Mouse (Mus musculus): ENCODE data around the gene Fam216a. TPM values are rescaled to one million over a fixed set of nuclear protein-coding genes. Genes with fewer than 3 reads are reported as not detected.
A peak's percentile ranks its signal among the peaks of the same experiment; 100 is the strongest.

Fam216a gene
- polyA plus RNA-seq, 1 experiment from 2014 or later: 149 TPM

- ATAC-seq (replicated peaks): no peak
- Histone ChIP-seq H3K9me3 (no peaks in the 10 kb centered on the region), H3K4me3 (no peak overlapping the region), H3K4me2 (no peak overlapping the region), H3K27me3 (replicated peaks) (no peaks in the 10 kb centered on the region), H3K4me1 (no peaks in the 10 kb centered on the region), H3K9ac (no peak overlapping the region), H3K36me3 (replicated peaks) (no peaks in the 10 kb centered on the region), H3K27ac (no peak overlapping the region)
- 86% methylated on average over 11 of the region's 11 CpGs for WGBS
Observed at GRCm38 (mm10) chr5:122317329-122318045, 54.7 kb downstream of the Fam216a start.

- ATAC-seq (replicated peaks): 0 out of 2 replicates have a peak, but pooled peaks have one; percentile 24
- no peaks in the 10 kb centered on the region for H3K27me3 ChIP-seq (replicated peaks)
- H3K27ac ChIP-seq: no peak overlapping the region
- H3K4me2 ChIP-seq: no peak overlapping the region
- 67% methylated on average over 20 of the region's 20 CpGs for WGBS
- no peaks in the 10 kb centered on the region for H3K36me3 ChIP-seq (replicated peaks)
- H3K4me1 ChIP-seq: no peaks in the 10 kb centered on the region
- H3K9me3 ChIP-seq: no peaks in the 10 kb centered on the region
- H3K9ac ChIP-seq: no peak overlapping the region
- no peak overlapping the region for H3K4me3 ChIP-seq
Observed at GRCm38 (mm10) chr5:122314966-122315667, 57.0 kb downstream of the Fam216a start.

Other genes starting within 250 kb of the Fam216a start
- 0.29 TPM in 1 of 2 replicates, not detected in the other for gene Ccdc63, start 231.5 kb downstream of the Fam216a start, polyA plus RNA-seq (2015; fragmentation: Nextera tagmentation; extraction: Ambion mirVana)
- 216 and 237 TPM in 2 replicates for gene Ppp1cc, start 214.1 kb downstream of the Fam216a start, polyA plus RNA-seq (2015; fragmentation: Nextera tagmentation; extraction: Ambion mirVana)
- 1.5 and 1.9 TPM in 2 replicates for gene Hvcn1, start 165.6 kb downstream of the Fam216a start, polyA plus RNA-seq (2015; fragmentation: Nextera tagmentation; extraction: Ambion mirVana)
- gene Tctn1, start 107.9 kb downstream of the Fam216a start, polyA plus RNA-seq (2015; fragmentation: Nextera tagmentation; extraction: Ambion mirVana): 6.1 TPM in 2 replicates
- 7.6 and 8.4 TPM in 2 replicates for gene Pptc7, start 88.0 kb downstream of the Fam216a start, polyA plus RNA-seq (2015; fragmentation: Nextera tagmentation; extraction: Ambion mirVana)
- gene Rad9b, start 18.1 kb downstream of the Fam216a start, polyA plus RNA-seq (2015; fragmentation: Nextera tagmentation; extraction: Ambion mirVana): 27.0 and 28.3 TPM in 2 replicates
- gene Vps29, start 18.0 kb downstream of the Fam216a start, polyA plus RNA-seq (2015; fragmentation: Nextera tagmentation; extraction: Ambion mirVana): 268 and 286 TPM in 2 replicates
- gene Gpn3, start 488 bp downstream of the Fam216a start, polyA plus RNA-seq (2015; fragmentation: Nextera tagmentation; extraction: Ambion mirVana): 42.9 and 47.7 TPM in 2 replicates
- gene Arpc3, start 19.5 kb upstream of the Fam216a start, polyA plus RNA-seq (2015; fragmentation: Nextera tagmentation; extraction: Ambion mirVana): 146 and 148 TPM in 2 replicates
- 51.2 and 54.5 TPM in 2 replicates for gene Anapc7, start 49.3 kb upstream of the Fam216a start, polyA plus RNA-seq (2015; fragmentation: Nextera tagmentation; extraction: Ambion mirVana)
- 46.3 and 47.7 TPM in 2 replicates for gene Atp2a2, start 129.9 kb upstream of the Fam216a start, polyA plus RNA-seq (2015; fragmentation: Nextera tagmentation; extraction: Ambion mirVana)
- gene Ift81, start 242.2 kb upstream of the Fam216a start, polyA plus RNA-seq (2015; fragmentation: Nextera tagmentation; extraction: Ambion mirVana): 64.1 and 75.6 TPM in 2 replicates

Measured in midbrain, embryonic 15.5 days (tissue).